Mouse (Mus musculus) stomach, embryonic 15.5 days (tissue): Measurements from ENCODE around the gene Rab11fip4. TPM values are rescaled to one million over a fixed set of nuclear protein-coding genes. Genes with fewer than 3 reads are reported as not detected.
A peak's percentile ranks its signal among the peaks of the same experiment; 100 is the strongest.

Experiments used
- ATAC-seq: fragments of 200-750 bp; cut with Nextera tagmentation; 2 replicates; pipeline ENCODE4 v1.8.0; 2017; ENCODE audit warnings: low read depth, moderate number of reproducible peaks, moderate TSS enrichment; ENCODE audit not compliant: insufficient read depth, low FRiP score
- H3K27ac ChIP-seq: fragments of 300-500 bp; sonication (generic); 2 replicates; pipeline ENCODE4 v1.5.1; 2015; ENCODE audit warnings: mild to moderate bottlenecking, inconsistent platforms
- H3K27me3 ChIP-seq: fragments of 300-500 bp; sonication (generic); replicated peaks from 2 replicates; pipeline ENCODE4 v1.6.1; 2015; ENCODE audit warnings: inconsistent platforms
- H3K36me3 ChIP-seq: fragments of 300-500 bp; sonication (generic); 2 replicates; pipeline ENCODE4 v1.6.1; 2015; ENCODE audit warnings: inconsistent platforms
- H3K4me1 ChIP-seq: fragments of 300-500 bp; sonication (generic); 2 replicates; pipeline ENCODE4 v1.6.1; 2015; ENCODE audit warnings: inconsistent platforms
- H3K4me2 ChIP-seq: fragments of 300-500 bp; sonication (generic); 2 replicates; pipeline ENCODE4 v1.6.1; 2015; ENCODE audit warnings: mild to moderate bottlenecking, inconsistent platforms
- H3K4me3 ChIP-seq: fragments of 300-500 bp; sonication (generic); replicated peaks from 2 replicates; pipeline ENCODE4 v1.5.1; 2015; ENCODE audit warnings: inconsistent platforms
- H3K9ac ChIP-seq: fragments of 300-500 bp; sonication (generic); 2 replicates; pipeline ENCODE4 v1.6.1; 2015; ENCODE audit warnings: inconsistent platforms
- H3K9me3 ChIP-seq: fragments of 300-500 bp; sonication (generic); 2 replicates; pipeline ENCODE4 v1.6.1; 2016; ENCODE audit warnings: inconsistent platforms
- WGBS: fragments of 180-500 bp; shearing (Covaris S2); methylation state at CpG from one replicate; pipeline ENCODE4 v1.1.7; 2015; 5-methylcytosine and 5-hydroxymethylcytosine counted together
- polyA plus RNA-seq: library from polyadenylated mRNA; unstranded; fragments of >200 nt; fragmentation: Nextera tagmentation; extraction: Ambion mirVana; gene quantifications from 2 replicates; pipeline ENCODE4 v1.2.1, GENCODE M21; 2015

The Rab11fip4 gene
- polyA plus RNA-seq, 1 experiment from 2014 or later: 2.1 TPM

- no peak overlapping the region for H3K9ac ChIP-seq
- H3K9me3 ChIP-seq: no peaks in the 10 kb centered on the region
- 83% methylated on average over 8 of the region's 8 CpGs for WGBS
- H3K4me3 ChIP-seq: no peak overlapping the region
- no peaks in the 10 kb centered on the region; the same call in 1 of the 2 replicates for H3K4me1 ChIP-seq
- no peak overlapping the region for H3K27ac ChIP-seq
- ATAC-seq: no peak
- no peak overlapping the region for H3K4me2 ChIP-seq
- H3K27me3 ChIP-seq: no peaks in the 10 kb centered on the region
- no peaks in the 10 kb centered on the region for H3K36me3 ChIP-seq
Observed at GRCm38 (mm10) chr11:79617991-79618390, 27.0 kb downstream of the Rab11fip4 start.

GRCm38 (mm10) chr11:79623029-79623428, 32.0 kb downstream of the Rab11fip4 start:
- no peak overlapping the region for H3K4me2 ChIP-seq
- no peaks in the 10 kb centered on the region for H3K9me3 ChIP-seq
- no peaks in the 10 kb centered on the region for H3K27me3 ChIP-seq
- no peak overlapping the region for H3K9ac ChIP-seq
- 0 out of 2 replicates have a peak, but pooled peaks cover 3% of the 10 kb centered on the region for H3K4me1 ChIP-seq
- no peak for ATAC-seq
- H3K27ac ChIP-seq: no peak overlapping the region
- 70% methylated on average over 5 of the region's 5 CpGs for WGBS
- H3K36me3 ChIP-seq: no peaks in the 10 kb centered on the region
- no peak overlapping the region for H3K4me3 ChIP-seq

GRCm38 (mm10) chr11:79624801-79625302, 33.8 kb downstream of the Rab11fip4 start:
- 16% methylated on average over 4 of the region's 4 CpGs for WGBS
- no peaks in the 10 kb centered on the region for H3K27me3 ChIP-seq
- H3K36me3 ChIP-seq: no peaks in the 10 kb centered on the region
- H3K4me2 ChIP-seq: no peak overlapping the region
- H3K27ac ChIP-seq: no peak overlapping the region
- H3K9me3 ChIP-seq: no peaks in the 10 kb centered on the region
- ATAC-seq: peak; percentile 36; the same call in 1 of the 2 replicates
- H3K4me3 ChIP-seq: no peak overlapping the region
- H3K9ac ChIP-seq: no peak overlapping the region
- H3K4me1 ChIP-seq: 0 out of 2 replicates have a peak, but pooled peaks cover 3% of the 10 kb centered on the region

GRCm38 (mm10) chr11:79628716-79629115, 37.7 kb downstream of the Rab11fip4 start:
- no peak overlapping the region for H3K4me3 ChIP-seq
- WGBS: 67% methylated on average over 3 of the region's 3 CpGs
- 0 out of 2 replicates have a peak, but pooled peaks cover 3% of the 10 kb centered on the region for H3K4me1 ChIP-seq
- no peak overlapping the region for H3K9ac ChIP-seq
- no peak overlapping the region for H3K27ac ChIP-seq
- no peak overlapping the region for H3K4me2 ChIP-seq
- H3K9me3 ChIP-seq: no peaks in the 10 kb centered on the region
- H3K27me3 ChIP-seq: no peaks in the 10 kb centered on the region
- H3K36me3 ChIP-seq: no peaks in the 10 kb centered on the region
- no peak for ATAC-seq

- ATAC-seq: no peak
- Histone ChIP-seq H3K27me3 (no peaks in the 10 kb centered on the region), H3K9me3 (no peaks in the 10 kb centered on the region), H3K36me3 (no peaks in the 10 kb centered on the region), H3K4me3 (no peak overlapping the region), H3K27ac (no peak overlapping the region), H3K4me1 (0 out of 2 replicates have a peak, but pooled peaks cover 3% of the 10 kb centered on the region), H3K4me2 (no peak overlapping the region), H3K9ac (no peak overlapping the region)
- 69% methylated on average over 7 of the region's 7 CpGs for WGBS
Observed at GRCm38 (mm10) chr11:79629752-79630374, 38.9 kb downstream of the Rab11fip4 start.

- H3K9ac ChIP-seq: no peak overlapping the region
- H3K9me3 ChIP-seq: no peaks in the 10 kb centered on the region
- H3K27me3 ChIP-seq: no peaks in the 10 kb centered on the region
- H3K27ac ChIP-seq: no peak overlapping the region
- H3K4me3 ChIP-seq: no peak overlapping the region
- WGBS: 63% methylated on average over 6 of the region's 6 CpGs
- ATAC-seq: no peak
- H3K36me3 ChIP-seq: no peaks in the 10 kb centered on the region
- H3K4me2 ChIP-seq: no peak overlapping the region
- H3K4me1 ChIP-seq: no peaks in the 10 kb centered on the region
Observed at GRCm38 (mm10) chr11:79630521-79630920, 39.5 kb downstream of the Rab11fip4 start.

- no peak overlapping the region for H3K27ac ChIP-seq
- no peak overlapping the region for H3K4me2 ChIP-seq
- WGBS: 75% methylated on average over 8 of the region's 8 CpGs
- no peak overlapping the region for H3K4me3 ChIP-seq
- H3K9ac ChIP-seq: no peak overlapping the region
- no peaks in the 10 kb centered on the region for H3K27me3 ChIP-seq
- no peak for ATAC-seq
- H3K9me3 ChIP-seq: no peaks in the 10 kb centered on the region
- H3K4me1 ChIP-seq: no peaks in the 10 kb centered on the region
- no peaks in the 10 kb centered on the region for H3K36me3 ChIP-seq
Observed at GRCm38 (mm10) chr11:79633366-79633765, 42.4 kb downstream of the Rab11fip4 start.

GRCm38 (mm10) chr11:79635661-79636449, 44.8 kb downstream of the Rab11fip4 start:
- WGBS: 83% methylated on average over 6 of the region's 6 CpGs
- Histone ChIP-seq H3K9me3 (no peaks in the 10 kb centered on the region), H3K36me3 (no peaks in the 10 kb centered on the region), H3K4me2 (no peak overlapping the region), H3K27ac (no peak overlapping the region), H3K9ac (no peak overlapping the region), H3K27me3 (no peaks in the 10 kb centered on the region), H3K4me1 (no peaks in the 10 kb centered on the region), H3K4me3 (no peak overlapping the region)
- no peak for ATAC-seq

GRCm38 (mm10) chr11:79636481-79636880, 45.5 kb downstream of the Rab11fip4 start:
- Histone ChIP-seq H3K4me1 (no peaks in the 10 kb centered on the region), H3K27me3 (no peaks in the 10 kb centered on the region), H3K9ac (no peak overlapping the region), H3K36me3 (no peaks in the 10 kb centered on the region), H3K27ac (no peak overlapping the region), H3K4me2 (no peak overlapping the region), H3K4me3 (no peak overlapping the region), H3K9me3 (no peaks in the 10 kb centered on the region)
- WGBS: 80% methylated on average over 1 of the region's 1 CpGs
- no peak for ATAC-seq

- H3K9ac ChIP-seq: no peak overlapping the region
- H3K9me3 ChIP-seq: no peaks in the 10 kb centered on the region
- no peaks in the 10 kb centered on the region for H3K27me3 ChIP-seq
- H3K4me1 ChIP-seq: no peaks in the 10 kb centered on the region
- H3K4me3 ChIP-seq: no peak overlapping the region
- H3K27ac ChIP-seq: no peak overlapping the region
- WGBS: 83% methylated on average over 5 of the region's 5 CpGs
- H3K36me3 ChIP-seq: no peaks in the 10 kb centered on the region
- H3K4me2 ChIP-seq: no peak overlapping the region
- ATAC-seq: no peak
Observed at GRCm38 (mm10) chr11:79638691-79639090, 47.7 kb downstream of the Rab11fip4 start.

GRCm38 (mm10) chr11:79640940-79641733, 50.1 kb downstream of the Rab11fip4 start:
- H3K9me3 ChIP-seq: no peaks in the 10 kb centered on the region
- no peak for ATAC-seq
- H3K9ac ChIP-seq: no peak overlapping the region
- no peaks in the 10 kb centered on the region for H3K27me3 ChIP-seq
- 47% methylated on average over 8 of the region's 8 CpGs for WGBS
- no peak overlapping the region for H3K27ac ChIP-seq
- no peaks in the 10 kb centered on the region for H3K36me3 ChIP-seq
- H3K4me3 ChIP-seq: no peak overlapping the region
- H3K4me1 ChIP-seq: no peaks in the 10 kb centered on the region
- H3K4me2 ChIP-seq: no peak overlapping the region
